Mouse (Mus musculus) liver, embryonic 12.5 days (tissue): ENCODE results near the gene Stxbp5. TPM values are rescaled to one million over a fixed set of nuclear protein-coding genes. Genes with fewer than 3 reads are reported as not detected.

ENCODE experiments used
- ATAC-seq: fragments of 200-750 bp; cut with Nextera tagmentation; 2 replicates; pipeline ENCODE4 v1.8.0; 2017; ENCODE audit warnings: moderate number of reproducible peaks, mild to moderate bottlenecking, moderate library complexity
- H3K27ac ChIP-seq: fragments of 300-500 bp; sonication (generic); 2 replicates; pipeline ENCODE4 v1.5.1; 2016; ENCODE audit warnings: mild to moderate bottlenecking
- H3K27me3 ChIP-seq: fragments of 300-500 bp; sonication (generic); replicated peaks from 2 replicates; pipeline ENCODE4 v1.6.1; 2016; ENCODE audit warnings: mild to moderate bottlenecking, moderate library complexity
- H3K36me3 ChIP-seq: fragments of 300-500 bp; sonication (generic); 2 replicates; pipeline ENCODE4 v1.6.1; 2016; ENCODE audit warnings: mild to moderate bottlenecking, moderate library complexity
- H3K4me1 ChIP-seq: fragments of 300-500 bp; sonication (generic); 2 replicates; pipeline ENCODE4 v1.6.1; 2016
- H3K4me2 ChIP-seq: fragments of 300-500 bp; sonication (generic); 2 replicates; pipeline ENCODE4 v1.6.1; 2016; ENCODE audit warnings: mild to moderate bottlenecking, moderate library complexity
- H3K4me3 ChIP-seq: fragments of 300-500 bp; sonication (generic); 2 replicates; pipeline ENCODE4 v1.5.1; 2016; ENCODE audit warnings: mild to moderate bottlenecking, moderate library complexity
- H3K9ac ChIP-seq: fragments of 300-500 bp; sonication (generic); 2 replicates; pipeline ENCODE4 v1.6.1; 2016; ENCODE audit warnings: mild to moderate bottlenecking, moderate library complexity
- H3K9me3 ChIP-seq: fragments of 300-500 bp; sonication (generic); replicated peaks from 2 replicates; pipeline ENCODE4 v1.6.1; 2016; ENCODE audit warnings: mild to moderate bottlenecking, moderate library complexity
- WGBS: fragments of 180-500 bp; shearing (Covaris S2); methylation state at CpG from one replicate; pipeline ENCODE4 v1.1.7; 2016; ENCODE audit not compliant: insufficient replicate concordance; 5-methylcytosine and 5-hydroxymethylcytosine counted together
- polyA plus RNA-seq: library from polyadenylated mRNA; unstranded; fragments of >200 nt; fragmentation: Nextera tagmentation; extraction: Ambion mirVana; gene quantifications from 2 replicates; pipeline ENCODE4 v1.2.1, GENCODE M21; 2016

Gene Stxbp5
- polyA plus RNA-seq, 1 experiment from 2014 or later = 6.3 TPM

GRCm38 (mm10) chr10:9796429-9796828, 104.5 kb downstream of the Stxbp5 start:
- WGBS = 83% methylated on average over 1 of the region's 1 CpGs
- H3K36me3 ChIP-seq = peaks cover 39% of the 10 kb centered on the region
- peaks cover 3% of the 10 kb centered on the region; the same call in 1 of the 2 replicates for H3K4me1 ChIP-seq
- H3K27ac ChIP-seq = no peak overlapping the region
- H3K4me2 ChIP-seq = no peak overlapping the region
- H3K9me3 ChIP-seq = no peaks in the 10 kb centered on the region
- no peak for ATAC-seq
- no peak overlapping the region for H3K4me3 ChIP-seq
- H3K27me3 ChIP-seq = no peaks in the 10 kb centered on the region
- no peak overlapping the region for H3K9ac ChIP-seq

- Histone ChIP-seq H3K27ac (no peak overlapping the region), H3K9me3 (no peaks in the 10 kb centered on the region), H3K4me1 (peaks cover 3% of the 10 kb centered on the region; the same call in 1 of the 2 replicates), H3K27me3 (no peaks in the 10 kb centered on the region), H3K9ac (no peak overlapping the region), H3K36me3 (peaks cover 48% of the 10 kb centered on the region), H3K4me2 (no peak overlapping the region), H3K4me3 (no peak overlapping the region)
- 0 out of 2 replicates have a peak, but pooled peaks have one; percentile 44 for ATAC-seq
Observed at GRCm38 (mm10) chr10:9794429-9794828, 106.5 kb downstream of the Stxbp5 start.

- Histone ChIP-seq H3K36me3 (peaks cover 33% of the 10 kb centered on the region), H3K9me3 (no peaks in the 10 kb centered on the region), H3K4me2 (no peak overlapping the region), H3K27me3 (no peaks in the 10 kb centered on the region), H3K9ac (no peak overlapping the region), H3K4me3 (no peak overlapping the region), H3K4me1 (peaks cover 3% of the 10 kb centered on the region; the same call in 1 of the 2 replicates), H3K27ac (no peak overlapping the region)
- 76% methylated on average over 3 of the region's 3 CpGs for WGBS
- no peak for ATAC-seq
Observed at GRCm38 (mm10) chr10:9790947-9791346, 109.9 kb downstream of the Stxbp5 start.

- H3K9me3 ChIP-seq = no peaks in the 10 kb centered on the region
- no peak overlapping the region for H3K9ac ChIP-seq
- H3K27ac ChIP-seq = no peak overlapping the region
- H3K4me1 ChIP-seq = no peaks in the 10 kb centered on the region
- WGBS = 80% methylated on average over 11 of the region's 11 CpGs
- no peak overlapping the region for H3K4me3 ChIP-seq
- H3K4me2 ChIP-seq = no peak overlapping the region
- H3K36me3 ChIP-seq = peaks cover 19% of the 10 kb centered on the region
- no peak for ATAC-seq
- H3K27me3 ChIP-seq = no peaks in the 10 kb centered on the region
Observed at GRCm38 (mm10) chr10:9786461-9786860, 114.4 kb downstream of the Stxbp5 start.

GRCm38 (mm10) chr10:9785651-9786050, 115.2 kb downstream of the Stxbp5 start:
- no peak for ATAC-seq
- H3K9ac ChIP-seq = no peak overlapping the region

GRCm38 (mm10) chr10:9779864-9780263, 121.0 kb downstream of the Stxbp5 start:
- Histone ChIP-seq H3K27ac (no peak overlapping the region), H3K9me3 (no peaks in the 10 kb centered on the region), H3K4me2 (no peak overlapping the region), H3K9ac (no peak overlapping the region), H3K27me3 (no peaks in the 10 kb centered on the region), H3K4me1 (no peaks in the 10 kb centered on the region), H3K4me3 (no peak overlapping the region), H3K36me3 (peaks cover 10% of the 10 kb centered on the region)
- no peak for ATAC-seq
- WGBS = 71% methylated on average over 4 of the region's 4 CpGs

More at GRCm38 (mm10) chr10:9785651-9786050, 115.2 kb downstream of the Stxbp5 start:
- Histone ChIP-seq H3K36me3 (peaks cover 13% of the 10 kb centered on the region), H3K4me1 (no peaks in the 10 kb centered on the region), H3K27ac (no peak overlapping the region), H3K27me3 (no peaks in the 10 kb centered on the region), H3K9me3 (no peaks in the 10 kb centered on the region), H3K4me2 (no peak overlapping the region), H3K4me3 (no peak overlapping the region)
- 85% methylated on average over 6 of the region's 6 CpGs for WGBS

GRCm38 (mm10) chr10:9770261-9770660, 130.6 kb downstream of the Stxbp5 start:
- WGBS = 80% methylated on average over 12 of the region's 12 CpGs
- no peak for ATAC-seq
- H3K36me3 ChIP-seq = peaks cover 49% of the 10 kb centered on the region
- no peak overlapping the region for H3K4me3 ChIP-seq
- no peak overlapping the region for H3K27ac ChIP-seq
- H3K27me3 ChIP-seq = no peaks in the 10 kb centered on the region
- H3K4me2 ChIP-seq = no peak overlapping the region
- no peak overlapping the region for H3K9ac ChIP-seq
- H3K9me3 ChIP-seq = no peaks in the 10 kb centered on the region
- no peaks in the 10 kb centered on the region for H3K4me1 ChIP-seq

- peaks cover 53% of the 10 kb centered on the region for H3K36me3 ChIP-seq
- no peak overlapping the region for H3K4me3 ChIP-seq
- no peaks in the 10 kb centered on the region for H3K27me3 ChIP-seq
- WGBS = 85% methylated on average over 5 of the region's 5 CpGs
- no peak for ATAC-seq
- no peak overlapping the region for H3K27ac ChIP-seq
- H3K9me3 ChIP-seq = no peaks in the 10 kb centered on the region
- H3K4me1 ChIP-seq = no peaks in the 10 kb centered on the region
- no peak overlapping the region for H3K9ac ChIP-seq
- H3K4me2 ChIP-seq = no peak overlapping the region
Observed at GRCm38 (mm10) chr10:9763831-9764230, 137.0 kb downstream of the Stxbp5 start.

GRCm38 (mm10) chr10:9760264-9760663, 140.6 kb downstream of the Stxbp5 start:
- ATAC-seq = no peak
- no peak overlapping the region for H3K27ac ChIP-seq
- H3K36me3 ChIP-seq = peaks cover 26% of the 10 kb centered on the region
- H3K9ac ChIP-seq = no peak overlapping the region
- no peaks in the 10 kb centered on the region for H3K4me1 ChIP-seq
- WGBS = 75% methylated on average over 8 of the region's 8 CpGs
- H3K4me3 ChIP-seq = no peak overlapping the region
- H3K9me3 ChIP-seq = no peaks in the 10 kb centered on the region
- no peaks in the 10 kb centered on the region for H3K27me3 ChIP-seq
- no peak overlapping the region for H3K4me2 ChIP-seq

GRCm38 (mm10) chr10:9756546-9756945, 144.3 kb downstream of the Stxbp5 start:
- Histone ChIP-seq H3K36me3 (peaks cover 12% of the 10 kb centered on the region), H3K9ac (no peak overlapping the region), H3K4me1 (no peaks in the 10 kb centered on the region), H3K27me3 (no peaks in the 10 kb centered on the region), H3K27ac (no peak overlapping the region), H3K4me3 (no peak overlapping the region), H3K9me3 (no peaks in the 10 kb centered on the region), H3K4me2 (no peak overlapping the region)
- ATAC-seq = no peak
- whole genome bisulfite sequencing = 81% methylated on average over 6 of the region's 6 CpGs

- ATAC-seq = no peak
- no peak overlapping the region for H3K4me2 ChIP-seq
- WGBS = 58% methylated on average over 3 of the region's 3 CpGs
Observed at GRCm38 (mm10) chr10:9754893-9755541, 145.9 kb downstream of the Stxbp5 start.

GRCm38 (mm10) chr10:9733861-9734260, 167.0 kb downstream of the Stxbp5 start:
- Histone ChIP-seq H3K36me3 (no peaks in the 10 kb centered on the region), H3K4me1 (no peaks in the 10 kb centered on the region), H3K9ac (no peak overlapping the region), H3K27me3 (no peaks in the 10 kb centered on the region), H3K4me2 (no peak overlapping the region), H3K27ac (no peak overlapping the region), H3K4me3 (no peak overlapping the region), H3K9me3 (no peaks in the 10 kb centered on the region)
- no peak for ATAC-seq
- WGBS = 71% methylated on average over 3 of the region's 3 CpGs

More at GRCm38 (mm10) chr10:9754893-9755541, 145.9 kb downstream of the Stxbp5 start:
- no peak overlapping the region for H3K9ac ChIP-seq
- H3K27me3 ChIP-seq = no peaks in the 10 kb centered on the region
- H3K4me1 ChIP-seq = no peaks in the 10 kb centered on the region
- H3K9me3 ChIP-seq = no peaks in the 10 kb centered on the region
- no peak overlapping the region for H3K4me3 ChIP-seq
- H3K36me3 ChIP-seq = peaks cover 1% of the 10 kb centered on the region
- H3K27ac ChIP-seq = no peak overlapping the region
